Mouse (Mus musculus) embryonic facial prominence, embryonic 11.5 days (tissue): ENCODE results near the gene Myh1. TPM values are rescaled to one million over a fixed set of nuclear protein-coding genes. Genes with fewer than 3 reads are reported as not detected.

Experiments used
- ATAC-seq: fragments of 200-750 bp; cut with Nextera tagmentation; replicated peaks from 2 replicates; pipeline ENCODE4 v1.8.0; 2017; ENCODE audit warnings: low read depth; ENCODE audit not compliant: insufficient number of reproducible peaks, low FRiP score, low TSS enrichment
- DNase-seq: peaks from one replicate; pipeline ENCODE4 v3.0.0-alpha.2; 2015; ENCODE audit warnings: low spot score
- H3K27ac ChIP-seq: fragments of 300-500 bp; sonication (generic); replicated peaks from 2 replicates; pipeline ENCODE4 v1.5.1; 2014; ENCODE audit warnings: mild to moderate bottlenecking, low read depth, low read length, control low read depth
- H3K27me3 ChIP-seq: fragments of 300-500 bp; sonication (generic); 2 replicates; pipeline ENCODE4 v1.6.1; 2014; ENCODE audit warnings: mild to moderate bottlenecking, low read length, moderate library complexity, mixed read lengths; ENCODE audit not compliant: control insufficient read depth, insufficient read depth
- H3K36me3 ChIP-seq: fragments of 300-500 bp; sonication (generic); replicated peaks from 2 replicates; pipeline ENCODE4 v1.6.1; 2014; ENCODE audit warnings: low read depth, mild to moderate bottlenecking, low read length, moderate library complexity, mixed read lengths; ENCODE audit not compliant: control insufficient read depth, insufficient read depth
- H3K4me1 ChIP-seq: fragments of 300-500 bp; sonication (generic); 2 replicates; pipeline ENCODE4 v1.6.1; 2014; ENCODE audit warnings: low read length, mixed read lengths; ENCODE audit not compliant: control insufficient read depth, insufficient read depth
- H3K4me2 ChIP-seq: fragments of 300-500 bp; sonication (generic); 2 replicates; pipeline ENCODE4 v1.6.1; 2014; ENCODE audit warnings: low read depth, mild to moderate bottlenecking, control low read depth, low read length, moderate library complexity
- H3K4me3 ChIP-seq: fragments of 300-500 bp; sonication (generic); 2 replicates; pipeline ENCODE4 v1.5.1; 2014; ENCODE audit warnings: low read depth, low read length, control low read depth
- H3K9ac ChIP-seq: fragments of 300-500 bp; sonication (generic); replicated peaks from 2 replicates; pipeline ENCODE4 v1.6.1; 2014; ENCODE audit warnings: mild to moderate bottlenecking, control low read depth, low read length
- H3K9me3 ChIP-seq: fragments of 300-500 bp; sonication (generic); replicated peaks from 2 replicates; pipeline ENCODE4 v1.6.1; 2016; ENCODE audit warnings: mild to moderate bottlenecking, low read length, inconsistent platforms, mixed read lengths; ENCODE audit not compliant: control insufficient read depth
- WGBS: fragments of 180-500 bp; shearing (Covaris S2); extraction: QIAGEN DNeasy Blood & Tissue Kit; methylation state at CpG from one replicate; pipeline ENCODE4 v1.1.7; 2014; 5-methylcytosine and 5-hydroxymethylcytosine counted together
- polyA plus RNA-seq: library from polyadenylated mRNA; unstranded; fragments of >200 nt; fragmentation: Nextera tagmentation; extraction: Ambion mirVana; gene quantifications from 2 replicates; pipeline ENCODE4 v1.2.1, GENCODE M21; 2014

Myh1 gene
- polyA plus RNA-seq, 1 experiment from 2014 or later: 0.06 TPM

GRCm38 (mm10) chr11:67191496-67191895, 8.4 kb upstream of the Myh1 start:
- no peak overlapping the region for H3K4me2 ChIP-seq
- H3K27ac ChIP-seq: no peak overlapping the region
- WGBS: 92% methylated on average over 14 of the region's 14 CpGs
- no peaks in the 10 kb centered on the region for H3K4me1 ChIP-seq
- no peak for ATAC-seq
- DNase-seq: no peak
- no peak overlapping the region for H3K9ac ChIP-seq
- H3K36me3 ChIP-seq: no peaks in the 10 kb centered on the region
- H3K4me3 ChIP-seq: no peak overlapping the region
- no peaks in the 10 kb centered on the region for H3K27me3 ChIP-seq
- H3K9me3 ChIP-seq: no peaks in the 10 kb centered on the region

- ATAC-seq (no peak), DNase-seq (no peak)
Observed at GRCm38 (mm10) chr11:67199321-67199720, 531 bp upstream of the Myh1 start.

DNA sequence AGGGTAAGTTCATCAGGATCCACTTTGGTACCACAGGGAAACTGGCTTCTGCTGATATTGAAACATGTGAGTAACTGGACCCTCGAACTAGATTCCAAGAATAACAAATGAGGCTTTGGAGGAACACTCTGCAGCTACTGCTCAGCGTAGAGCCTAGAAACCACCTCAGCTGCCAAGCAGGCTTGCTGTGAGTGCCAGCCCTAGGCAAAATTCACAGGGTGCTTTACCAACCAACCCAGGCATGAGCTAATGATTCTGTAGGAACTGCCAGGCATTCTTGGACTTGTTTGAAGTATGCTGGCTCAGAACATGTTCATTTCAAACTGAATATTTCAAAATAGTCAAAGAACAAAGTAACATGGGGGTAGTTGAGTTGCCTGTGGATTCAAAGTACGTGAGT, 4.9 kb downstream of the Myh1 start:
- Histone ChIP-seq H3K9ac (no peak overlapping the region), H3K27me3 (no peaks in the 10 kb centered on the region), H3K9me3 (no peaks in the 10 kb centered on the region), H3K4me2 (no peak overlapping the region), H3K4me3 (no peak overlapping the region), H3K4me1 (no peaks in the 10 kb centered on the region), H3K36me3 (no peaks in the 10 kb centered on the region), H3K27ac (no peak overlapping the region)
- ATAC-seq (no peak), DNase-seq (no peak)
- 75% methylated on average over 3 of the region's 3 CpGs for WGBS

More at GRCm38 (mm10) chr11:67199321-67199720, 531 bp upstream of the Myh1 start:
- H3K36me3 ChIP-seq: no peaks in the 10 kb centered on the region
- H3K27ac ChIP-seq: no peak overlapping the region
- no peaks in the 10 kb centered on the region for H3K27me3 ChIP-seq
- no peaks in the 10 kb centered on the region for H3K9me3 ChIP-seq
- H3K4me2 ChIP-seq: no peak overlapping the region
- no peak overlapping the region for H3K9ac ChIP-seq
- 48% methylated on average over 1 of the region's 1 CpGs for WGBS
- no peaks in the 10 kb centered on the region for H3K4me1 ChIP-seq
- no peak overlapping the region for H3K4me3 ChIP-seq

DNA sequence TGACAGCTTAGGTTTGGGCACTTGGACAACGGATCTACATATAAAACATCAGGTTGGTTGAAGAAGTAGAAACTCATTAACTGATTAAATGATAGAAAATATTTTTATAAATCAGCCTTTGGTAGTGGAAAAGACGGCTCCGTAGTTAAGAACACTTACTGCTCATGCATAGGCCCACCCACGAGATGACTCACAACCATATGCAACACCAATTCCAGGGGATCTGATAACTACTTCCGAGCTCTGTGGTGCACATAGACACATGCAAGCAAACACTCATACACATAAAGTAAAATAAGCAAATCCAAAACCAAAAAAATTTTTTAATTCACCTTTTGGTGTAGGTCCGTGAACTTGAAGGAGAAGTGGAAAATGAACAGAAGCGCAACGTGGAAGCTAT, 22.0 kb downstream of the Myh1 start:
- Histone ChIP-seq H3K36me3 (no peaks in the 10 kb centered on the region), H3K27ac (no peak overlapping the region), H3K27me3 (no peaks in the 10 kb centered on the region), H3K9ac (no peak overlapping the region), H3K9me3 (no peaks in the 10 kb centered on the region), H3K4me1 (no peaks in the 10 kb centered on the region), H3K4me2 (no peak overlapping the region), H3K4me3 (no peak overlapping the region)
- 93% methylated on average over 8 of the region's 8 CpGs for WGBS
- ATAC-seq (no peak), DNase-seq (no peak)

- H3K27me3 ChIP-seq: no peaks in the 10 kb centered on the region
- no peaks in the 10 kb centered on the region for H3K36me3 ChIP-seq
- WGBS: 80% methylated on average over 2 of the region's 3 CpGs
- no peak overlapping the region for H3K9ac ChIP-seq
- H3K4me1 ChIP-seq: no peaks in the 10 kb centered on the region
- no peak overlapping the region for H3K27ac ChIP-seq
- no peak overlapping the region for H3K4me3 ChIP-seq
- DNase-seq: no peak
- no peak overlapping the region for H3K4me2 ChIP-seq
- no peaks in the 10 kb centered on the region for H3K9me3 ChIP-seq
- no peak for ATAC-seq
Observed at GRCm38 (mm10) chr11:67224466-67224865, 24.6 kb downstream of the Myh1 start.

DNA sequence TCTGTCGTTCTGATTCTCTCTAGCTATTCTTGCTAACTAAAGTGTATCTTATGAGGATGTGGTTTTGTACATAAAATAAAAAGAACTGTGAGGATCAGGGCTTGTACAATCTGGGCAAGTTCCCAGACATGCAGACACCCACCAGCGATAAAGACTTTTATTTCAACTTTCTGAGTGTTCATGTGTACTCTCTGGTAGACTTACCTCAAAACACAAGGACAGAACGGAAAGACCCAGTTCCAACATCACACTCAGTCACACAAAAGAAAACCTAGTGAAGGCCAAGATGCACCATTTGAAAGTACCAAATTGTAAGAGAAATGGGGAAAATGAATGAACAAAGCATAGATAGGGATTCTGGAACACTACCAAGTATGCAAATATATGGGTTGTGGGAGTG, 28.9 kb downstream of the Myh1 start:
- Histone ChIP-seq H3K4me1 (no peaks in the 10 kb centered on the region), H3K4me3 (no peak overlapping the region), H3K9me3 (no peaks in the 10 kb centered on the region), H3K27me3 (no peaks in the 10 kb centered on the region), H3K27ac (no peak overlapping the region), H3K36me3 (no peaks in the 10 kb centered on the region), H3K9ac (no peak overlapping the region), H3K4me2 (no peak overlapping the region)
- ATAC-seq (no peak), DNase-seq (no peak)
- WGBS: 85% methylated on average over 3 of the region's 3 CpGs

DNA sequence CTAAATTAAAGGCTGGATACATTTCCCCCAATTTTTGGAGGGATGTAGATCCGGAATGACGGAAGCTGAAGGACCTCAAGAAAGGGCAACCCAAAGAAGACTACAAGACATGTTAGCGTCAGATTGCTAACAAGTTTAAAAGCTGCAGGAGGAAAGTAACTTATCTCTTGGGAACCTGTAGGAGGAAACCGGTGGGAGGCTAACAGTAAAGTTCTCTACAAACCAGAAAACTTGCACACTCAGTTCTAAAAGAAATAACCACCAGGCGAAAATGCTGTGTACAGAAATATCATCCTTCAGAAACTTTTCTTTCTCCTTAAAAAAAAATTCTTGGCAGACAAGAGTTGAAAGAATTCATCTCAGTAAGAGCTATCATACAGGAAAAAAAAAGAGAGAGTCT, 29.3 kb downstream of the Myh1 start:
- no peak for DNase-seq
- no peaks in the 10 kb centered on the region for H3K27me3 ChIP-seq
- H3K9ac ChIP-seq: no peak overlapping the region
- ATAC-seq: no peak
- no peaks in the 10 kb centered on the region for H3K9me3 ChIP-seq
- no peak overlapping the region for H3K4me2 ChIP-seq
- no peaks in the 10 kb centered on the region for H3K36me3 ChIP-seq
- H3K27ac ChIP-seq: no peak overlapping the region
- 85% methylated on average over 5 of the region's 5 CpGs for WGBS
- H3K4me1 ChIP-seq: no peaks in the 10 kb centered on the region
- no peak overlapping the region for H3K4me3 ChIP-seq

DNA sequence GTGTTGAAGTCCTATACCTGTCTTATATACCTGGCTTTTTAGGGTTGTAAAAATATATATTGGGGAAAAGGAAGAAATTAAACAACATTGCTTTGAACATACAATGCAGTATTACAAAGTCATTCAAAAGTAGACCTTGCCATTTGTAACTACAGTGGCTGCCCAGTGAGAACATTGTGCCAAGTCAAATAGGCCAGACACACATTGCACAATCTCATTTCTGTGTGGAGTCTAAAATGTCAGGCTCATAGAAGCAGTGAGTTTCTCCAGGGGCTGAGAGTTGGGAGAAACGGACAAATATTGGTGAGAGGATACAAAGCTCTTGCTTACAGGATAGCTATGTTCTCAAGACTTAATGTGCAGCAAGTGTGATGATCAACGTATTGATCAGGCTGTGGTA, 30.1 kb downstream of the Myh1 start:
- H3K4me2 ChIP-seq: no peak overlapping the region
- no peak overlapping the region for H3K4me3 ChIP-seq
- ATAC-seq: no peak
- H3K9ac ChIP-seq: no peak overlapping the region
- no peaks in the 10 kb centered on the region for H3K27me3 ChIP-seq
- 77% methylated on average over 2 of the region's 2 CpGs for WGBS
- H3K9me3 ChIP-seq: no peaks in the 10 kb centered on the region
- no peak overlapping the region for H3K27ac ChIP-seq
- no peak for DNase-seq
- H3K36me3 ChIP-seq: no peaks in the 10 kb centered on the region
- H3K4me1 ChIP-seq: no peaks in the 10 kb centered on the region
